Mouse (Mus musculus): ENCODE results near the gene Snai1. TPM values are rescaled to one million over a fixed set of nuclear protein-coding genes. Genes with fewer than 3 reads are reported as not detected.

Snai1 gene
- polyA plus RNA-seq, 1 experiment from 2014 or later: 104 TPM

Other genes with a start within 250 kb of the Snai1 start
- gene B4galt5, start 189.0 kb upstream of the Snai1 start, polyA plus RNA-seq (2014; fragmentation: Nextera tagmentation; extraction: Ambion mirVana): 15.9 and 16.3 TPM in 2 replicates
- 21.3 and 21.4 TPM in 2 replicates for gene Slc9a8, start 116.5 kb upstream of the Snai1 start, polyA plus RNA-seq (2014; fragmentation: Nextera tagmentation; extraction: Ambion mirVana)
- 111 and 114 TPM in 2 replicates for gene Rnf114, start 45.5 kb upstream of the Snai1 start, polyA plus RNA-seq (2014; fragmentation: Nextera tagmentation; extraction: Ambion mirVana)
- 14.6 and 16.0 TPM in 2 replicates for gene Spata2, start 45.3 kb upstream of the Snai1 start, polyA plus RNA-seq (2014; fragmentation: Nextera tagmentation; extraction: Ambion mirVana)
- gene Ube2v1, start 93.9 kb downstream of the Snai1 start, polyA plus RNA-seq (2014; fragmentation: Nextera tagmentation; extraction: Ambion mirVana): 264 and 267 TPM in 2 replicates
- 4.9 and 7.7 TPM in 2 replicates for gene Gm20431, start 123.3 kb downstream of the Snai1 start, polyA plus RNA-seq (2014; fragmentation: Nextera tagmentation; extraction: Ambion mirVana)
- 2.6 and 4.1 TPM in 2 replicates for gene Cebpb, start 150.7 kb downstream of the Snai1 start, polyA plus RNA-seq (2014; fragmentation: Nextera tagmentation; extraction: Ambion mirVana)
- 35.5 and 37.5 TPM in 2 replicates for gene Tmem189, start 151.6 kb downstream of the Snai1 start, polyA plus RNA-seq (2014; fragmentation: Nextera tagmentation; extraction: Ambion mirVana)

Data from limb, embryonic 11.5 days (tissue).